Mouse (Mus musculus) CD4-positive, CD25-positive, alpha-beta regulatory T cell, adult 4 months (primary cell): ENCODE measurements around the gene Ahcyl2. TPM values are rescaled to one million over a fixed set of nuclear protein-coding genes. Genes with fewer than 3 reads are reported as not detected.
"Not testable (repeated sequence)": the region's sequence is repeated elsewhere in the genome, so short reads cannot be mapped to it uniquely, and the experiment has no call there.

Experiments
- ATAC-seq: one replicate; pipeline ENCODE4 v1.8.0; 2017
- polyA plus RNA-seq, 2 experiments: library from polyadenylated mRNA; unstranded; fragments of 100-300 nt; shearing (Covaris generic); gene quantifications; one replicate each; pipeline ENCODE4 v1.2.1; 2017

Ahcyl2 gene
- polyA plus RNA-seq, 2 experiments from 2014 or later = 87.8 to 108 TPM

GRCm38 (mm10) chr6:29815634-29816033 is 47.8 kb downstream of the Ahcyl2 start:
- ATAC-seq = no peak

GRCm38 (mm10) chr6:29816371-29816770 is 48.6 kb downstream of the Ahcyl2 start:
- ATAC-seq = not testable (repeated sequence)

GRCm38 (mm10) chr6:29819309-29819708 is 51.5 kb downstream of the Ahcyl2 start:
- peak; percentile 77 for ATAC-seq

- no peak for ATAC-seq
These were observed 52.5 kb downstream of the Ahcyl2 start for GRCm38 (mm10) chr6:29820314-29820713.

GRCm38 (mm10) chr6:29820926-29821325 is 53.1 kb downstream of the Ahcyl2 start:
- no peak for ATAC-seq

- no peak for ATAC-seq
These were observed 54.0 kb downstream of the Ahcyl2 start for GRCm38 (mm10) chr6:29821770-29822169.

- ATAC-seq = no peak
These were observed 57.5 kb downstream of the Ahcyl2 start for GRCm38 (mm10) chr6:29825302-29825701.

GRCm38 (mm10) chr6:29827291-29828242 is 59.8 kb downstream of the Ahcyl2 start:
- peak; percentile 61 for ATAC-seq

GRCm38 (mm10) chr6:29828574-29829234 is 60.9 kb downstream of the Ahcyl2 start:
- ATAC-seq = peak; percentile 25

- ATAC-seq = no peak
These were observed 64.5 kb downstream of the Ahcyl2 start for GRCm38 (mm10) chr6:29832356-29832755.

GRCm38 (mm10) chr6:29833117-29833516 is 65.3 kb downstream of the Ahcyl2 start:
- no peak for ATAC-seq

- ATAC-seq = peak; percentile 33
These were observed 65.9 kb downstream of the Ahcyl2 start for GRCm38 (mm10) chr6:29833568-29834255.

GRCm38 (mm10) chr6:29835543-29836177 is 67.8 kb downstream of the Ahcyl2 start:
- ATAC-seq = no peak

- no peak for ATAC-seq
These were observed 69.8 kb downstream of the Ahcyl2 start for GRCm38 (mm10) chr6:29837579-29837978.

- peak; percentile 87 for ATAC-seq
These were observed 70.7 kb downstream of the Ahcyl2 start for GRCm38 (mm10) chr6:29838531-29838930.

GRCm38 (mm10) chr6:29840008-29840407 is 72.2 kb downstream of the Ahcyl2 start:
- ATAC-seq = no peak

- ATAC-seq = no peak
These were observed 73.7 kb downstream of the Ahcyl2 start for GRCm38 (mm10) chr6:29841461-29841860.

GRCm38 (mm10) chr6:29847643-29848166 is 79.9 kb downstream of the Ahcyl2 start:
- no peak for ATAC-seq

GRCm38 (mm10) chr6:29848808-29849207 is 81.0 kb downstream of the Ahcyl2 start:
- no peak for ATAC-seq

GRCm38 (mm10) chr6:29850096-29850495 is 82.3 kb downstream of the Ahcyl2 start:
- no peak for ATAC-seq

GRCm38 (mm10) chr6:29850747-29851146 is 82.9 kb downstream of the Ahcyl2 start:
- ATAC-seq = no peak

- no peak for ATAC-seq
These were observed 84.1 kb downstream of the Ahcyl2 start for GRCm38 (mm10) chr6:29851873-29852272.
